Mouse (Mus musculus) neutrophil, adult 59 days (primary cell): Measurements from ENCODE around the gene Cldn34d. TPM values are rescaled to one million over a fixed set of nuclear protein-coding genes. Genes with fewer than 3 reads are reported as not detected.

Experiments
- total RNA-seq, 2 experiments: library from RNA; stranded (reverse); gene quantifications; 1 replicate in 1 of 2; 2 replicates in 1 of 2; pipeline ENCODE4 v1.2.4; 2023

The Cldn34d gene
- total RNA-seq: not detected

DNA sequence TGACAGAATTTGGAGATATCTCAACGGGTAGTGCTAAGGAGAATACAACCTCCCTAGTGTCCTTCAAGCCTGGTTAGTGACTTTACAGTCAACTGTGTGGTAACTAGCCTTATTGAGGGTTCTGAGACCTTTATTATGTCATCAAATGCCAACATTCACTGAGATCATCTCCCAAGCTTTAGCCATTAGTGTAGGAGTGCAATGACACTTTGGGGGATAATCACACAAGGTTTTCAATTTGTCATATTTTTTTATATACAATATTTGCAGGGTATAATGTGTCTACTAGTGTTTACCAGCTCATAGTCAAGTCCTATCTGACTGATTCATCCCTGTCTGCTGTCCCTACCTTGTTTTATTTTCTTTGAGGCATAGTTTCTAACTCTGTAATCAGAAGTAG lies at the start of gene Cldn34d:
Gene Cldn34d (minus strand): TSS at position 101 of the 400 bp plus-strand sequence.

Other genes with a start within 250 kb of the Cldn34d start
- not detected for gene Cldn34b4, start 209.6 kb downstream of the Cldn34d start, total RNA-seq